Comparison of ENCODE assay signal across 27 mouse cellular contexts in the genomic region with DNA sequence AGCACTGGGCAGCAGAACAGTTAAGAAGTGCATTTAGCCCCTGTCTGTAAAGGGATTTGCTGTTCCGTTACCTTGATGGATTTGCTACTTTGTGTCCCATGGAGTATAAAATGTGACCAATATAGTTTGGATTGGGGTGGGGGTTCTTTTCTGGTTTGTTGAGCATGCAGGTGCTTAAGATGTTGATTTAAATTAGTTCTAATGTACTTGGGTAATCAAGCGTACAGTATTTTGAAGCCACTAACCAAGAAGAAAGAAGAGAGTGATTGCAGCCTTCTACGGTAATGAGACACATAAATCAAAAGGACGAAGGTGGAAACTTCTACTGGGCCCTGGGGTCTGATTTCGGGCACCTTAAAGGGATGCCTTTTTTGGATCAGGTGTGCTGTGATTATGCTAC.
A peak's percentile ranks its signal among the peaks of the same experiment; 100 is the strongest.
DNase-seq lines count a peak whose midpoint lies in the region; ATAC-seq and TF ChIP-seq lines count a peak whose summit lies in the region.
"Had no signal": no experiment of that assay in that cellular context is flagged by ENCODE, and none has a peak within 500 bp of the region (broad histone marks: within the 10 kb centered on the region; RNA-seq: fewer than 3 reads in every experiment).

No protein-coding gene starts in this region.

- no peak overlapping the region for H3K9ac ChIP-seq in forebrain, postnatal 0 days
- H3K9ac ChIP-seq in kidney, embryonic 16.5 days (replicated peaks; ENCODE audit: low read length), result no peak overlapping the region
- no peak overlapping the region for H3K9ac ChIP-seq in hindbrain, postnatal 0 days (replicated peaks; ENCODE audit: low read length)
- H3K9ac ChIP-seq in stomach, embryonic 16.5 days (ENCODE audit: low read length), result no peak overlapping the region
- H3K9ac ChIP-seq: limb, embryonic 13.5 days; liver, embryonic 12.5 days had no signal

- intact Hi-C loops in left cerebral cortex, postnatal 25 days (cut with DNase I), result no loop called here

- H3K9me3 ChIP-seq in forebrain, postnatal 0 days (ENCODE audit: low read length), result no peaks in the 10 kb centered on the region
- H3K9me3 ChIP-seq in forebrain, embryonic 10.5 days, result no peaks in the 10 kb centered on the region
- H3K9me3 ChIP-seq in kidney, embryonic 16.5 days (ENCODE audit: low read length), result no peaks in the 10 kb centered on the region
- no peaks in the 10 kb centered on the region for H3K9me3 ChIP-seq in hindbrain, postnatal 0 days (ENCODE audit: low read length)
- no peaks in the 10 kb centered on the region for H3K9me3 ChIP-seq in stomach, embryonic 16.5 days (replicated peaks; ENCODE audit: control insufficient read depth, low read length)
- H3K9me3 ChIP-seq: limb, embryonic 13.5 days; liver, embryonic 12.5 days had no signal

- H3K36me3 ChIP-seq in forebrain, postnatal 0 days (ENCODE audit: insufficient read depth), result no peaks in the 10 kb centered on the region
- no peaks in the 10 kb centered on the region for H3K36me3 ChIP-seq in forebrain, embryonic 10.5 days (replicated peaks)
- H3K36me3 ChIP-seq in kidney, embryonic 16.5 days (ENCODE audit: insufficient read depth, low read length), result no peaks in the 10 kb centered on the region
- H3K36me3 ChIP-seq in kidney, adult 2 months (ENCODE audit: control insufficient read depth, insufficient read depth, low read length), result no peaks in the 10 kb centered on the region
- H3K36me3 ChIP-seq in hindbrain, postnatal 0 days (ENCODE audit: insufficient read depth, low read length), result no peaks in the 10 kb centered on the region
- no peaks in the 10 kb centered on the region for H3K36me3 ChIP-seq in stomach, embryonic 16.5 days (ENCODE audit: control insufficient read depth, insufficient read depth, low read length)
- H3K36me3 ChIP-seq: G1E; limb, embryonic 13.5 days; liver, embryonic 12.5 days had no signal

- WGBS in forebrain, postnatal 0 days, result 24% methylated on average over 5 of the region's 5 CpGs
- 47% methylated on average over 5 of the region's 5 CpGs for WGBS in forebrain, embryonic 10.5 days
- 22% methylated on average over 5 of the region's 5 CpGs for WGBS in kidney, embryonic 16.5 days
- 49% methylated on average over 5 of the region's 5 CpGs for WGBS in kidney, adult 2 months
- 51% methylated on average over 5 of the region's 5 CpGs for WGBS in hindbrain, postnatal 0 days
- 71% methylated on average over 5 of the region's 5 CpGs for WGBS in stomach, embryonic 16.5 days

- no peak overlapping the region for H3K4me3 ChIP-seq in forebrain, postnatal 0 days (ENCODE audit: low read depth, low read length)
- H3K4me3 ChIP-seq in forebrain, embryonic 10.5 days, result no peak overlapping the region
- no peak overlapping the region for H3K4me3 ChIP-seq in kidney, embryonic 16.5 days (ENCODE audit: low read length)
- no peak overlapping the region for H3K4me3 ChIP-seq in kidney, adult 2 months (ENCODE audit: insufficient read depth, low read depth, low read length)
- no peak overlapping the region for H3K4me3 ChIP-seq in hindbrain, postnatal 0 days (ENCODE audit: low read length)
- no peak overlapping the region for H3K4me3 ChIP-seq in stomach, embryonic 16.5 days (replicated peaks; ENCODE audit: low read length)
- H3K4me3 ChIP-seq: limb, embryonic 13.5 days; liver, embryonic 12.5 days had no signal

- no peak for DNase-seq in forebrain, postnatal 0 days
- DNase-seq in forebrain, embryonic 10.5 days (ENCODE audit: extremely low spot score, low spot score), result no peak
- no peak for DNase-seq in kidney, adult 2 months
- DNase-seq in hindbrain, postnatal 0 days (ENCODE audit: low spot score), result peak; percentile 9
- no peak for DNase-seq in left cerebral cortex, postnatal 25 days (ENCODE audit: low spot score in 2 of 2)
- DNase-seq: B cell, adult 2 months; cerebellum, adult 11-12 months; kidney, postnatal 36 days; layer of hippocampus, postnatal 36 days; lung, adult 18-20 months; lung, postnatal 10 days; retina, postnatal 1 day; right cerebral cortex, postnatal 25 days; spleen, adult 18-20 months; thymus, adult 18-20 months; thymus, postnatal 4 days had no signal

- no peaks in the 10 kb centered on the region for H3K4me1 ChIP-seq in forebrain, postnatal 0 days (ENCODE audit: insufficient read depth)
- peaks cover 14% of the 10 kb centered on the region for H3K4me1 ChIP-seq in forebrain, embryonic 10.5 days
- H3K4me1 ChIP-seq in kidney, embryonic 16.5 days (ENCODE audit: insufficient read depth, low read length), result peaks cover 13% of the 10 kb centered on the region
- no peaks in the 10 kb centered on the region for H3K4me1 ChIP-seq in kidney, adult 2 months (ENCODE audit: control insufficient read depth, insufficient read depth, low read length)
- no peaks in the 10 kb centered on the region for H3K4me1 ChIP-seq in hindbrain, postnatal 0 days (ENCODE audit: insufficient read depth, low read length)
- peaks cover 5% of the 10 kb centered on the region; the same call in 1 of the 2 replicates for H3K4me1 ChIP-seq in stomach, embryonic 16.5 days (ENCODE audit: control insufficient read depth, insufficient read depth, low read length)
- H3K4me1 ChIP-seq: liver, embryonic 12.5 days had no signal

- 0 out of 2 replicates have a peak overlapping the region, but pooled peaks have one; percentile 10 for H3K4me2 ChIP-seq in forebrain, postnatal 0 days (ENCODE audit: low read depth)
- no peak overlapping the region for H3K4me2 ChIP-seq in kidney, embryonic 16.5 days (replicated peaks; ENCODE audit: low read depth, low read length)
- H3K4me2 ChIP-seq in hindbrain, postnatal 0 days (ENCODE audit: low read depth, low read length), result no peak overlapping the region
- H3K4me2 ChIP-seq in stomach, embryonic 16.5 days (ENCODE audit: low read depth, low read length), result no peak overlapping the region
- H3K4me2 ChIP-seq: heart, embryonic 11.5 days; limb, embryonic 13.5 days; liver, embryonic 12.5 days; midbrain, embryonic 11.5 days had no signal

- no peak overlapping the region for H3K27ac ChIP-seq in forebrain, postnatal 0 days (ENCODE audit: low read depth, low read length)
- H3K27ac ChIP-seq in forebrain, embryonic 10.5 days, result no peak overlapping the region
- H3K27ac ChIP-seq in kidney, embryonic 16.5 days (ENCODE audit: low read length), result no peak overlapping the region
- H3K27ac ChIP-seq in kidney, adult 2 months (ENCODE audit: insufficient read depth, low read depth, low read length), result no peak overlapping the region
- no peak overlapping the region for H3K27ac ChIP-seq in hindbrain, postnatal 0 days
- H3K27ac ChIP-seq in stomach, embryonic 16.5 days (ENCODE audit: low read length), result peak overlapping the region; percentile 58; the same call in 1 of the 2 replicates
- H3K27ac ChIP-seq: limb, embryonic 13.5 days; liver, embryonic 12.5 days had no signal

- TF ChIP-seq POLR2A in kidney, adult 2 months (IDR thresholded peaks at IDR 0.05; ENCODE audit: low read depth, low read length), result no peak

- no peaks in the 10 kb centered on the region for H3K27me3 ChIP-seq in forebrain, postnatal 0 days (ENCODE audit: insufficient read depth, low read length)
- no peaks in the 10 kb centered on the region for H3K27me3 ChIP-seq in forebrain, embryonic 10.5 days (ENCODE audit: poor library complexity, severe bottlenecking)
- no peaks in the 10 kb centered on the region for H3K27me3 ChIP-seq in kidney, embryonic 16.5 days (ENCODE audit: insufficient read depth, low read length)
- no peaks in the 10 kb centered on the region for H3K27me3 ChIP-seq in kidney, adult 2 months (replicated peaks; ENCODE audit: control insufficient read depth, insufficient read depth, low read length)
- H3K27me3 ChIP-seq in hindbrain, postnatal 0 days (ENCODE audit: insufficient read depth, low read length), result no peaks in the 10 kb centered on the region
- no peaks in the 10 kb centered on the region for H3K27me3 ChIP-seq in stomach, embryonic 16.5 days (ENCODE audit: control insufficient read depth, insufficient read depth, low read length)
- H3K27me3 ChIP-seq: CH12.LX; limb, embryonic 13.5 days; liver, embryonic 12.5 days; Patski had no signal

- TF ChIP-seq CTCF in forebrain, postnatal 0 days (IDR thresholded peaks at IDR 0.05; ENCODE audit: low read depth), result no peak
- TF ChIP-seq CTCF in kidney, adult 2 months (conservative IDR thresholded peaks at IDR 0.05; ENCODE audit: insufficient read depth, insufficient read length, low read depth, low read length), result no peak
- TF ChIP-seq CTCF in hindbrain, postnatal 0 days (IDR thresholded peaks at IDR 0.05; ENCODE audit: low read depth), result no peak

- no peak for ATAC-seq in forebrain, postnatal 0 days
- ATAC-seq in kidney, embryonic 16.5 days (ENCODE audit: low FRiP score, low TSS enrichment), result peak; percentile 86
- ATAC-seq in hindbrain, postnatal 0 days, result no peak
- no peak for ATAC-seq in stomach, embryonic 16.5 days (ENCODE audit: insufficient read depth, low FRiP score)
- ATAC-seq in megakaryocyte, adult 5-6 weeks (ENCODE audit: poor library complexity, severe bottlenecking), result no peak
- ATAC-seq: intestine, embryonic 16.5 days; liver, embryonic 12.5 days; Patski had no signal
